Mouse (Mus musculus): ENCODE measurements around the gene Zfp148. TPM values are rescaled to one million over a fixed set of nuclear protein-coding genes. Genes with fewer than 3 reads are reported as not detected.

Gene Zfp148
- total and polyA plus RNA-seq, 3 experiments: 6.1 to 40.9 (median 37.9) TPM

DNA sequence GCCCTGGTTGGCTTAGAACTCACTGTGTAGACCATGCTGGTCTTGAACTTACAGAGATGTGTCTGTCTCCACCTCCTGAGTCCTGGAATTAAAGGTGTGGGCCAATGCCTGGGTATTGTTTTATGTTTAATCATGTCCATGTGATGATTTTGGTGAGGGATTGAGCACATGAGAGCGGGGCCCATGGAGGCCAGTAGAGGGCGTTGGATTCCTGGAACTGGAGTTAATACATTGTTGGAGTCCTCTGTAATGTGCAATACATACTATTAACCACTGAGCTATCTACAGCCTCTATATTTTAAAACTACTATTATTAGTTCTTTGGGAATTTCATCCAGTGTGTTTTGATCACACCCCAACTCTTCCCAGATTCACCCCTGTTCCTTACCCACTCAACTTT lies 163.7 kb downstream of the Zfp148 start:
- Histone ChIP-seq H3K4me1 (ENCODE audit: control insufficient read depth, insufficient read depth, low read length) (no peaks in the 10 kb centered on the region), H3K27ac (no peak overlapping the region), H3K27me3 (ENCODE audit: control insufficient read depth, insufficient read depth, low read length) (no peaks in the 10 kb centered on the region), H3K4me3 (no peak overlapping the region), H3K9ac (ENCODE audit: low read depth, low read length) (no peak overlapping the region), H3K36me3 (ENCODE audit: control insufficient read depth, insufficient read depth, low read length) (no peaks in the 10 kb centered on the region), H3K79me2 (replicated peaks; ENCODE audit: control insufficient read depth, insufficient read depth, low read length) (no peaks in the 10 kb centered on the region)
- TF ChIP-seq EP300 (IDR thresholded peaks at IDR 0.05; ENCODE audit: insufficient read depth, low read depth, low read length): no peak
- TF ChIP-seq CTCF (IDR thresholded peaks at IDR 0.05): no peak
- TF ChIP-seq POLR2A (IDR thresholded peaks at IDR 0.05; ENCODE audit: insufficient read depth, low read depth, low read length): no peak
- DNase-seq: no peak
- 94% methylated on average over 2 of the region's 2 CpGs for WGBS
- intact Hi-C loops (cut with DNase I): no loop called here

DNA sequence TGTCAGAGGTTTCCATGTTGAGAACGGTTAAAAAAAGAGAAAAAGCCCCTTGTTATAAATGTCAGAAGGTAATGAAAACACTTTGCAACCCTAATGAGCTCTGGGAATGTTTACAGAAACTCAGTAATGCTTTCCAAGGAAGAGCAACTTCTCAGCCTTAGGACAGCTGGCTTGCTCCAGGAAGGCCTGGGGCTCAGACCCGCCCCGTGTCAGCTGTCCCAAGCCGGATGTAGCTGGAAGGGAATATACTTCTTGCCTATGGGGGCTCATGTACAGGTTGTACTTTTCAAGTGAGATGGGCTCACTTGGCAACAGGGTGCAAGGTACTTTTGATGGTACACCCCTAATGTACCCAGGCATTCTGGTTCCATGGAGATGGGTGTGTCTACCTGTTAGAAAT lies 164.9 kb downstream of the Zfp148 start:
- Histone ChIP-seq H3K4me1 (ENCODE audit: control insufficient read depth, insufficient read depth, low read length) (no peaks in the 10 kb centered on the region), H3K4me3 (no peak overlapping the region), H3K27ac (no peak overlapping the region), H3K9ac (ENCODE audit: low read depth, low read length) (no peak overlapping the region), H3K36me3 (ENCODE audit: control insufficient read depth, insufficient read depth, low read length) (no peaks in the 10 kb centered on the region), H3K79me2 (replicated peaks; ENCODE audit: control insufficient read depth, insufficient read depth, low read length) (no peaks in the 10 kb centered on the region), H3K27me3 (ENCODE audit: control insufficient read depth, insufficient read depth, low read length) (no peaks in the 10 kb centered on the region)
- TF ChIP-seq POLR2A (IDR thresholded peaks at IDR 0.05; ENCODE audit: insufficient read depth, low read depth, low read length) (no peak), EP300 (IDR thresholded peaks at IDR 0.05; ENCODE audit: insufficient read depth, low read depth, low read length) (no peak), CTCF (IDR thresholded peaks at IDR 0.05) (no peak)
- WGBS: 86% methylated on average over 4 of the region's 4 CpGs
- intact Hi-C loops (cut with DNase I): no loop called here
- no peak for DNase-seq

DNA sequence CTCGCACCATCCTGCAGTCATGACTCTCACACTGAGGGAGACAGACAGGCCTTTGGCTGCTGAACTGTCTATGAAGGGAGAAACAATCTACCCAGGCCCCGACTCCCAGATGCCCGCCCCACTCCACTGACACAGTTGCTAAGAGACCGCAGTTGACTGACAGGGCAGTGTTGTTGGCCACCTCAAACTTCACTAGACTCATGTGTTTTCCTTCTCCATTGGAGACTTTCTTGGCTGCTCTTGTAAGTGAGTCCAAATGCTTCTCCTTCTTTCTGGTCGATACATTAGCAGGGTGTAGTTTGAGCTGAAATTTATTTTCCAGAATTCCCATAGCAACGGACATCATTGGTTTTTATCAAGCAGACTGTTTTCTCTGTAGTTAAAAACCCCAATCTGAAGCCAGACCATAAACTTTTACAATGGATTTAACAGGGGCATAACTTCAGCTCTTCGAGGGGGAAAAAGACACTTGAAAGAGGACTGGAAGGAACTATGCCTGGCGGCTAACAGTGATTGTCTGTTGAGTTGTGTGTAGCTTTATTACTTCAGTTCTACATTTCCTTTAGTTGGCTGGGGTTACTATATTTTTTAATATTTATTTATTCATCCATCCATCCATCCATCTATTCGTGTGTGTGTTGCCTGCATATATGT lies 173.2 kb downstream of the Zfp148 start:
- intact Hi-C loops (cut with DNase I): no loop called here
- H3K36me3 ChIP-seq (ENCODE audit: control insufficient read depth, insufficient read depth, low read length): no peaks in the 10 kb centered on the region
- no peaks in the 10 kb centered on the region for H3K79me2 ChIP-seq (replicated peaks; ENCODE audit: control insufficient read depth, insufficient read depth, low read length)
- 77% methylated on average over 9 of the region's 9 CpGs for WGBS
- DNase-seq: no peak
- no peak overlapping the region for H3K9ac ChIP-seq (ENCODE audit: low read depth, low read length)
- no peaks in the 10 kb centered on the region for H3K27me3 ChIP-seq (ENCODE audit: control insufficient read depth, insufficient read depth, low read length)
- no peaks in the 10 kb centered on the region for H3K4me1 ChIP-seq (ENCODE audit: control insufficient read depth, insufficient read depth, low read length)
- no peak overlapping the region for H3K27ac ChIP-seq
- H3K4me3 ChIP-seq: no peak overlapping the region
- TF ChIP-seq POLR2A (IDR thresholded peaks at IDR 0.05; ENCODE audit: insufficient read depth, low read depth, low read length) (no peak), CTCF (IDR thresholded peaks at IDR 0.05) (no peak), EP300 (IDR thresholded peaks at IDR 0.05; ENCODE audit: insufficient read depth, low read depth, low read length) (no peak)

Other genes with a start within 250 kb of the Zfp148 start
- 10 to 100 TPM; 17.0 to 18.4 TPM for gene Osbpl11, start 195.8 kb upstream of the Zfp148 start, total RNA-seq (2021)
- 8.9 and 12.0 TPM in 2 replicates for gene Osbpl11, start 195.8 kb upstream of the Zfp148 start, polyA plus RNA-seq (2012; rRNA removed)
- 10 to 100 TPM; 21.5 to 21.7 TPM for gene Snx4, start 129.4 kb upstream of the Zfp148 start, total RNA-seq (2021)
- gene Snx4, start 129.4 kb upstream of the Zfp148 start, polyA plus RNA-seq (2012; rRNA removed): 11.7 and 16.6 TPM in 2 replicates
- gene Slc12a8, start 136.5 kb downstream of the Zfp148 start, total RNA-seq (2021): under 1 TPM; 0.31 to 0.45 TPM
- 0.66 and 1.2 TPM in 2 replicates for gene Slc12a8, start 136.5 kb downstream of the Zfp148 start, polyA plus RNA-seq (2012; rRNA removed)